Mouse (Mus musculus) cortical plate, adult 2 months (tissue): ENCODE results near the gene Cc2d2b.

ENCODE experiments used
- CTCF ChIP-seq: fragments of 200-500 bp; IDR thresholded peaks from 2 replicates; pipeline ENCODE4 v1.5.1; 2011; ENCODE audit warnings: mild to moderate bottlenecking, control low read depth, low read length; ENCODE audit not compliant: insufficient read depth; ENCODE audit errors: extremely low read depth
- POLR2A ChIP-seq: fragments of 200-500 bp; IDR thresholded peaks from 2 replicates; pipeline ENCODE4 v1.6.1; 2011; ENCODE audit warnings: mild to moderate bottlenecking, low read length, control low read depth; ENCODE audit not compliant: insufficient read depth; ENCODE audit errors: extremely low read depth

DNA sequence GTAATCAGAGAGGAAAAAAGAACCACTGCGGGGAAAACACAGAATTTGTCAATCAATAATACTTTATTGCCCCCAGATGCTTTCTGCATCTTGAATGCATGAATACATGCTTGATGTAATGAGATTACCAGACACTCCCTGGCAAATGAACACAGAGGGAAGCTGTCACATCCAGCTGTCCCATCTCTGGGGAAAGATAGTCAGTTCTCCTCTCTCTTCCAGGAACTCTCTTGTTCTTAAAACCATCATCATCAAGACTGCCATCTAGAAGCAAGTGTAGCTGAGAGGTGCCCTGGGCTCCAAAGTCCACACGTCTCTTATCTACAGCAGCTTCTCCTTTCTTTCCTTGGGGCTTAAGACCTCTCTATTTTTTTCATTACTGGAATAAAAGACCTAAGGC lies 21.9 kb upstream of the Cc2d2b start:
- TF ChIP-seq CTCF (no peak), POLR2A (no peak)
